Mouse (Mus musculus) hindbrain, embryonic 10.5 days (tissue): ENCODE measurements around the gene Sept11. TPM values are rescaled to one million over a fixed set of nuclear protein-coding genes. Genes with fewer than 3 reads are reported as not detected.
A peak's percentile ranks its signal among the peaks of the same experiment; 100 is the strongest.

ENCODE experiments used
- DNase-seq: peaks from one replicate; pipeline ENCODE4 v3.0.0-alpha.2; 2017; ENCODE audit warnings: low spot score
- H3K27ac ChIP-seq: fragments of 300-500 bp; sonication (generic); 2 replicates; pipeline ENCODE4 v1.5.1; 2016; ENCODE audit warnings: mild to moderate bottlenecking, moderate library complexity
- H3K27me3 ChIP-seq: fragments of 300-500 bp; sonication (generic); 2 replicates; pipeline ENCODE4 v1.6.1; 2016; ENCODE audit warnings: mild to moderate bottlenecking; ENCODE audit not compliant: poor library complexity, insufficient read depth, severe bottlenecking
- H3K36me3 ChIP-seq: fragments of 300-500 bp; sonication (generic); 2 replicates; pipeline ENCODE4 v1.6.1; 2016; ENCODE audit warnings: mild to moderate bottlenecking, moderate library complexity
- H3K4me1 ChIP-seq: fragments of 300-500 bp; sonication (generic); replicated peaks from 2 replicates; pipeline ENCODE4 v1.6.1; 2016; ENCODE audit warnings: mild to moderate bottlenecking
- H3K4me3 ChIP-seq: fragments of 300-500 bp; sonication (generic); 2 replicates; pipeline ENCODE4 v1.5.1; 2016; ENCODE audit warnings: mild to moderate bottlenecking, moderate library complexity
- H3K9me3 ChIP-seq: fragments of 300-500 bp; sonication (generic); 2 replicates; pipeline ENCODE4 v1.6.1; 2016; ENCODE audit warnings: mild to moderate bottlenecking, moderate library complexity
- WGBS: fragments of 180-500 bp; shearing (Covaris S2); methylation state at CpG from one replicate; pipeline ENCODE4 v1.1.7; 2016; 5-methylcytosine and 5-hydroxymethylcytosine counted together
- polyA plus RNA-seq: library from polyadenylated mRNA; unstranded; fragments of >200 nt; fragmentation: Nextera tagmentation; extraction: Ambion mirVana; gene quantifications from 2 replicates; pipeline ENCODE4 v1.2.1, GENCODE M21; 2016

Sept11 gene
- polyA plus RNA-seq, 1 experiment from 2014 or later = 237 TPM

DNA sequence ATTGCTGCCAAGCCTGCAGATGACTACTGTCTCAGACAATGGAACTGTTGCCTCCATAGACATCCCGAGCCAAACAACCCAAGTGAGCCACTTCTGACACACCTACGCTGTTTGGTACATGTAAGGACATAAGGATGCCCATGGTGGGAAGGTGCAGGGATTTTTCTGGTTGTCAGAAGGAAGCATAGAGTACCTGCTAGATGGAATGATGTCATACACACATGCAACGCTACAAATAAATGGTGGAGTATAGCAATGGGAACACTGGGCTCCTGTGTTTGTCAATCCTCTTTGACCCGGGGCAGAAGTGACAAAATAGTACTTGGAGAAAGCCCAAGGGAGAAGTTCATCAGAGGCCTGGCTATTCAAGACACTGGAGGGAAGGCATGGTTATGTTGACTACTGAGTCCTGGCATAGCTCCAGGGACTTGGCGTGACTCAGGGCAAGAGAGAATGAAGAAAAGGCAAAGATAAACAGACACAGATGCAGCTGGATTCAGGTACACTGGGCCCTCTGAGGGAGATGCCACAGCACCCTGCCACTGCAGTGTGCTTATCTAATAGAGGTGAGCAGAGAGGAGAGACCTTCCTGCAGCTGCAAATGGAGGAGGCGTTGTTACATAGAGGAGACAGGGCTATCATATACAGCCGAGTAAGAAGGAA is 15.4 kb upstream of the Sept11 start:
- Histone ChIP-seq H3K4me3 (no peak overlapping the region), H3K27me3 (no peaks in the 10 kb centered on the region), H3K9me3 (no peaks in the 10 kb centered on the region), H3K36me3 (no peaks in the 10 kb centered on the region), H3K27ac (no peak overlapping the region), H3K4me1 (peaks cover 7% of the 10 kb centered on the region; the same call in 1 of the 2 replicates)
- 89% methylated on average over 7 of the region's 7 CpGs for WGBS
- DNase-seq = no peak

GRCm38 (mm10) chr5:93079596-93079995 is 13.6 kb upstream of the Sept11 start:
- WGBS = 85% methylated on average over 3 of the region's 3 CpGs
- Histone ChIP-seq H3K27me3 (no peaks in the 10 kb centered on the region), H3K4me1 (peaks cover 7% of the 10 kb centered on the region; the same call in 1 of the 2 replicates), H3K36me3 (no peaks in the 10 kb centered on the region), H3K27ac (no peak overlapping the region), H3K4me3 (no peak overlapping the region), H3K9me3 (no peaks in the 10 kb centered on the region)
- DNase-seq = no peak

DNA sequence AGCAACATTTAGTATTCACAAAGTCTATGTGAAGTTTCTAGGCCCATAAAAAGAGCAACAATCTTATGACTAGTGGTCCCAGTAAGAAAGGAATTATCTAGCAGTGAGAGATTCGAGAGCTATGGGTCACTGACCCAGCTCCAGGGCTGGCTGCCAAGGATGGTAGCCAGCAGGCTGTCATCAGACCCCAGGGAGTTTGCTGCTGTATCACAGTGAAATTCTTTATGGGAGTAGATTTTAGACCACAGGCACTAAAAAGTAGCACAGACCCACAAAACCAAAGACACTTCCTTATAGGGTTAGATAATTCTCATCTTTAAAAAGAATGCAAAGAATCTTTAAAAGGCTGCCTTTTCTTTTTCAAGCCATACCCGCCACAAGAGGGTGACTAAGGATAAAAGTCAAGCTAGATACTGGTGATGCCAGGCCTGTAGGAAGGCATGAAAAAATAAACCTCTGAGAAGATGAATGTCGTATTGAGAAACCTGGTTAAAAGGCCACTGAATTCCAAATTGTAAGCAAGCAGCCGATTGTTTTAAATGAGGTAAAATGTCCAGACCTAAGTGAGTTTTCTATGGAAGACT is 8.1 kb upstream of the Sept11 start:
- no peaks in the 10 kb centered on the region for H3K27me3 ChIP-seq
- no peak for DNase-seq
- H3K4me1 ChIP-seq = peaks cover 4% of the 10 kb centered on the region; the same call in 1 of the 2 replicates
- H3K27ac ChIP-seq = no peak overlapping the region
- no peaks in the 10 kb centered on the region for H3K9me3 ChIP-seq
- 64% methylated on average over 4 of the region's 4 CpGs for WGBS
- H3K4me3 ChIP-seq = no peak overlapping the region
- H3K36me3 ChIP-seq = no peaks in the 10 kb centered on the region

- 86% methylated on average over 4 of the region's 4 CpGs for WGBS
- H3K4me3 ChIP-seq = no peak overlapping the region
- H3K36me3 ChIP-seq = no peaks in the 10 kb centered on the region
- H3K27ac ChIP-seq = no peak overlapping the region
- no peaks in the 10 kb centered on the region for H3K27me3 ChIP-seq
- DNase-seq = no peak
- H3K4me1 ChIP-seq = peaks cover 2% of the 10 kb centered on the region
- H3K9me3 ChIP-seq = no peaks in the 10 kb centered on the region
Measured at GRCm38 (mm10) chr5:93085900-93086299, 7.3 kb upstream of the Sept11 start.

- Histone ChIP-seq H3K4me3 (peak overlapping the region; percentile 90; the same call in 1 of the 2 replicates), H3K27me3 (no peaks in the 10 kb centered on the region), H3K9me3 (no peaks in the 10 kb centered on the region), H3K36me3 (no peaks in the 10 kb centered on the region), H3K4me1 (peaks cover 37% of the 10 kb centered on the region), H3K27ac (no peak overlapping the region)
- WGBS = 75% methylated on average over 3 of the region's 3 CpGs
- no peak for DNase-seq
Measured at GRCm38 (mm10) chr5:93091266-93091665, 2.0 kb upstream of the Sept11 start.

DNA sequence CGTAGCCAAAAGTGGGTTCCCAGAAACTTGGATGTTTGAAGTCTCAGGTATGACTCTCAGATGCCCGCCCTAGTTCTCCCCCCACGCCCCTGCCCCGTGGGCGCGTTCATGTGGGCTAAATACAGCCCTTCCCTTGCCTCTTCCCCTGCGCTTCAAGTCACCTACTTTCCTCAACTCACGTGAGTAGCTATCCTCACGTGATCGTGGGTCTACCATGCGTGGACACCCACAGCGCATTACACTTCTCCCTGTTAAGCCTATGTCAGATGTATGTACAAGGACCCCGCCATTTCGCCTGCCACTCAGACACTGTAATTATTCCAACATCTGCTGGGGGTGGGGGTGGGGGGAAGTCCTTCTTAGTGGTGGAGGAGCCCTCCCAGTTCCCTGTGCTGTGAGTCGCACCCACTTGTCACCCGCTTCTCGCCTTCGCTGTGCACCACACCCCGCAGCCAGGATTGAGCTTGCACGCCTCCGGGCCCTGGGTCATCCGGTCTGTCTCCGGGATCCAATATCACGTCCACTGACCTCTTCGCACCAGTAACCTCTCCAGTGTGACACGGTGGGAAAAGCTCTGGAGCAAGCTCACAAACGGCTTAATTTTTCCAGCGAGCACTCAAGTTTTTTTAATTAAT is 973 bp upstream of the Sept11 start:
- Histone ChIP-seq H3K36me3 (no peaks in the 10 kb centered on the region), H3K9me3 (no peaks in the 10 kb centered on the region), H3K4me3 (peak overlapping the region; percentile 90), H3K27me3 (no peaks in the 10 kb centered on the region), H3K27ac (peak overlapping the region; percentile 99), H3K4me1 (peaks cover 47% of the 10 kb centered on the region)
- DNase-seq = peak; percentile 64
- 9% methylated on average over 28 of the region's 28 CpGs for WGBS

- peak overlapping the region; percentile 99 for H3K27ac ChIP-seq
- peaks cover 63% of the 10 kb centered on the region for H3K4me1 ChIP-seq
- no peaks in the 10 kb centered on the region for H3K27me3 ChIP-seq
- peak overlapping the region; percentile 90 for H3K4me3 ChIP-seq
- no peaks in the 10 kb centered on the region for H3K9me3 ChIP-seq
- H3K36me3 ChIP-seq = peaks cover 8% of the 10 kb centered on the region
- DNase-seq = peak; percentile 74
- under 1% methylated on average over 50 of the region's 50 CpGs for WGBS
Measured at GRCm38 (mm10) chr5:93093638-93094527, 646 bp downstream of the Sept11 start.

- 0 out of 2 replicates have a peak overlapping the region, but pooled peaks have one; percentile 99 for H3K27ac ChIP-seq
- DNase-seq = no peak
- H3K36me3 ChIP-seq = peaks cover 20% of the 10 kb centered on the region
- no peaks in the 10 kb centered on the region for H3K27me3 ChIP-seq
- H3K9me3 ChIP-seq = no peaks in the 10 kb centered on the region
- WGBS = 55% methylated on average over 7 of the region's 7 CpGs
- peaks cover 67% of the 10 kb centered on the region for H3K4me1 ChIP-seq
- H3K4me3 ChIP-seq = peak overlapping the region; percentile 90
Measured at GRCm38 (mm10) chr5:93095301-93095700, 2.1 kb downstream of the Sept11 start.

GRCm38 (mm10) chr5:93097204-93097906 is 4.1 kb downstream of the Sept11 start:
- H3K27me3 ChIP-seq = no peaks in the 10 kb centered on the region
- no peaks in the 10 kb centered on the region for H3K9me3 ChIP-seq
- H3K4me1 ChIP-seq = peaks cover 65% of the 10 kb centered on the region
- DNase-seq = no peak
- no peak overlapping the region for H3K4me3 ChIP-seq
- no peak overlapping the region for H3K27ac ChIP-seq
- peaks cover 41% of the 10 kb centered on the region for H3K36me3 ChIP-seq
- 71% methylated on average over 13 of the region's 13 CpGs for WGBS

- H3K27ac ChIP-seq = no peak overlapping the region
Measured at GRCm38 (mm10) chr5:93098219-93098618, 5.0 kb downstream of the Sept11 start.

DNA sequence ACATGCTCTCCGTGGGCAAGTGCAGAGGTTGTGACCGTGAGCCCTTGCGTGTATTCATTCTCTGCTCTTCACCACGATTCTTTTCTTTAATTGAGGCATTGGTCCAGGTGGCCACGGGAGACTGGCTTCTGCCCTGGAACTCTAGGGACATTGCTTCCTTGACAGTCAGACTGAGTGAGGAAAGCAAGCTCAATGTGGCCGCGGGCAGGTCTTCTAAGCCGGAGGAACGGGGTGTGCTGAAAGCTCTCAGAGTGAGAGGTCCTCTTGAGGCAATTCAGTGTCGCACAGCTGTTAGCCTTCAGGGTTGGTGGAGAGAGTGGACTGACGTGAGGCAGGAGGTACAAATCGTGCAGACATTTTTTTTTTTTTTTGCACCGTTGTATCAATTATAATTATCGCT is 5.6 kb downstream of the Sept11 start:
- Histone ChIP-seq H3K9me3 (0 out of 2 replicates have a peak, but pooled peaks cover 2% of the 10 kb centered on the region), H3K4me1 (peaks cover 64% of the 10 kb centered on the region), H3K36me3 (peaks cover 54% of the 10 kb centered on the region), H3K27ac (no peak overlapping the region), H3K4me3 (no peak overlapping the region), H3K27me3 (no peaks in the 10 kb centered on the region)
- no peak for DNase-seq
- 76% methylated on average over 14 of the region's 14 CpGs for WGBS

More at GRCm38 (mm10) chr5:93098219-93098618, 5.0 kb downstream of the Sept11 start:
- Histone ChIP-seq H3K9me3 (0 out of 2 replicates have a peak, but pooled peaks cover 2% of the 10 kb centered on the region), H3K27me3 (no peaks in the 10 kb centered on the region), H3K4me3 (no peak overlapping the region), H3K4me1 (peaks cover 64% of the 10 kb centered on the region), H3K36me3 (peaks cover 48% of the 10 kb centered on the region)
- no peak for DNase-seq
- 65% methylated on average over 6 of the region's 6 CpGs for WGBS

- no peak overlapping the region for H3K4me3 ChIP-seq
- 0 out of 2 replicates have a peak, but pooled peaks cover 2% of the 10 kb centered on the region for H3K9me3 ChIP-seq
- no peak for DNase-seq
- peaks cover 63% of the 10 kb centered on the region for H3K36me3 ChIP-seq
- 76% methylated on average over 4 of the region's 4 CpGs for WGBS
- H3K27me3 ChIP-seq = no peaks in the 10 kb centered on the region
- H3K27ac ChIP-seq = 0 out of 2 replicates have a peak overlapping the region, but pooled peaks have one; percentile 40
- H3K4me1 ChIP-seq = peaks cover 49% of the 10 kb centered on the region
Measured at GRCm38 (mm10) chr5:93100906-93101305, 7.7 kb downstream of the Sept11 start.
